Mouse (Mus musculus) liver, embryonic 15.5 days (tissue): Measurements from ENCODE around the gene Cd3d. TPM values are rescaled to one million over a fixed set of nuclear protein-coding genes. Genes with fewer than 3 reads are reported as not detected.

Experiments
- polyA plus RNA-seq: library from polyadenylated mRNA; unstranded; fragments of >200 nt; fragmentation: Nextera tagmentation; extraction: Ambion mirVana; gene quantifications from 2 replicates; pipeline ENCODE4 v1.2.1, GENCODE M21; 2015

Cd3d gene
- polyA plus RNA-seq, 1 experiment from 2014 or later = 0.10 TPM

Other genes starting within 250 kb of the Cd3d start
- 2.5 and 2.7 TPM in 2 replicates for gene Phldb1, start 246.6 kb upstream of the Cd3d start, polyA plus RNA-seq
- 87.1 and 89.2 TPM in 2 replicates for gene Arcn1, start 213.9 kb upstream of the Cd3d start, polyA plus RNA-seq
- 16.7 and 19.0 TPM in 2 replicates for gene Ift46, start 213.9 kb upstream of the Cd3d start, polyA plus RNA-seq
- 3.2 and 4.9 TPM in 2 replicates for gene Tmem25, start 182.5 kb upstream of the Cd3d start, polyA plus RNA-seq
- gene Ttc36, start 178.7 kb upstream of the Cd3d start, polyA plus RNA-seq = 127 and 154 TPM in 2 replicates
- gene Kmt2a, start 100.5 kb upstream of the Cd3d start, polyA plus RNA-seq = 2.9 and 3.4 TPM in 2 replicates
- 396 and 459 TPM in 2 replicates for gene Atp5l, start 61.0 kb upstream of the Cd3d start, polyA plus RNA-seq
- gene Ube4a, start 16.2 kb upstream of the Cd3d start, polyA plus RNA-seq = 10.3 and 10.9 TPM in 2 replicates
- gene Cd3g, start 1.4 kb upstream of the Cd3d start, polyA plus RNA-seq = 0.22 and 0.23 TPM in 2 replicates
- gene Cd3e, start 27.8 kb downstream of the Cd3d start, polyA plus RNA-seq = not detected in 2 replicates
- gene Mpzl2, start 58.0 kb downstream of the Cd3d start, polyA plus RNA-seq = 9.0 and 9.4 TPM in 2 replicates
- 0.79 and 1.1 TPM in 2 replicates for gene Mpzl3, start 73.4 kb downstream of the Cd3d start, polyA plus RNA-seq
- 0.40 and 0.56 TPM in 2 replicates for gene Jaml, start 97.4 kb downstream of the Cd3d start, polyA plus RNA-seq
- gene Scn2b, start 136.0 kb downstream of the Cd3d start, polyA plus RNA-seq = 0.17 and 0.22 TPM in 2 replicates
- gene Scn4b, start 156.6 kb downstream of the Cd3d start, polyA plus RNA-seq = 0.15 and 0.31 TPM in 2 replicates
- 0.07 TPM in 2 replicates for gene BC049352, start 200.2 kb downstream of the Cd3d start, polyA plus RNA-seq
- gene Tmprss4, start 222.3 kb downstream of the Cd3d start, polyA plus RNA-seq = 0.07 TPM in 1 of 2 replicates, not detected in the other